Mouse (Mus musculus): ENCODE results near the gene Cadm2.
A peak's percentile ranks its signal among the peaks of the same experiment; 100 is the strongest.

Gene Cadm2

GRCm38 (mm10) chr16:66969520-66970144 is 651.1 kb downstream of the Cadm2 start:
- no peak for ATAC-seq (ENCODE audit: insufficient number of reproducible peaks, low FRiP score, low TSS enrichment)

- no peak for ATAC-seq (ENCODE audit: insufficient number of reproducible peaks, low FRiP score, low TSS enrichment)
Measured at GRCm38 (mm10) chr16:66968336-66968735, 652.4 kb downstream of the Cadm2 start.

DNA sequence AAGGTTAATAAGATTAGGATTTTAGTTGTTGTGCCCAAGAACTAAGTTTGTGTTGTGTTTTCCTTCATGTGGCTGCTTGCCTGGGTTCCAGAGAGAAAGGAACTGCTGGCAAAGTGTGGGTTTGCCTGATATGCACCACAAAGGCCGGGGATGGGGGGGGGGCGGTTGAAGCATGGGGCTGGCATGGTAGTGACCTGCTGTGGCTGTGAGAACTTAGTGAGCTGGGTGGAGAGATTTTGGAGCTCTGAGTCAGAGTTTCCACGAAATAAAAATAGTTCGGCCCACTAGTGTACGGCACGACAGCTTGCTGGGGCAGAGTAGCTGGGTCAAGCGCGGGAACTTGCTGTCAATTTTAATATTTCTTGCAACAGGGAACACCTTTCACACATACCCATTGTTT is 653.0 kb downstream of the Cadm2 start:
- 0 out of 2 replicates have a peak, but pooled peaks have one; percentile 31 for ATAC-seq (ENCODE audit: insufficient number of reproducible peaks, low FRiP score, low TSS enrichment)

GRCm38 (mm10) chr16:66959146-66959545 is 661.6 kb downstream of the Cadm2 start:
- ATAC-seq (ENCODE audit: insufficient number of reproducible peaks, low FRiP score, low TSS enrichment), result no peak

DNA sequence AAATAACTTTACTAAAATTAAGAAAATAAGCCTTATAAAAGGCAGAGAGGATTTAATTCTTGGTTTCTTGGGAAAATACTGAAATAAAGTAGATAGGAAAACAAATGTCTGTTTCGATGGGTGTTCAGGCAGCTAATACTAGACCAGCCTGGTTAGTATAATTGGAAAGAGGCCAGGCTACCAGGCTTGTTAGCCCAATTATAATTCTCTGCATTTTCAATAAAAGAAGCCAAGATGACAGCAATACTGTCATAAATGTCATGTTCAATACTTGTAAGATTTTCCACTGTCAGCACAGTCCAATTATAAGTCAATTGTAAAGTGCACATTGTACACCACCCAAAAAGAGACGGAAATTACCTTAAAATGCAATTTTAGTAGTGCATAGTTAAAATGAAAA is 664.8 kb downstream of the Cadm2 start:
- ATAC-seq (ENCODE audit: insufficient number of reproducible peaks, low FRiP score, low TSS enrichment), result no peak

- ATAC-seq (ENCODE audit: insufficient number of reproducible peaks, low FRiP score, low TSS enrichment), result no peak
Measured at GRCm38 (mm10) chr16:66936332-66936731, 684.4 kb downstream of the Cadm2 start.

GRCm38 (mm10) chr16:66925517-66925916 is 695.2 kb downstream of the Cadm2 start:
- ATAC-seq (ENCODE audit: insufficient number of reproducible peaks, low FRiP score, low TSS enrichment), result no peak

DNA sequence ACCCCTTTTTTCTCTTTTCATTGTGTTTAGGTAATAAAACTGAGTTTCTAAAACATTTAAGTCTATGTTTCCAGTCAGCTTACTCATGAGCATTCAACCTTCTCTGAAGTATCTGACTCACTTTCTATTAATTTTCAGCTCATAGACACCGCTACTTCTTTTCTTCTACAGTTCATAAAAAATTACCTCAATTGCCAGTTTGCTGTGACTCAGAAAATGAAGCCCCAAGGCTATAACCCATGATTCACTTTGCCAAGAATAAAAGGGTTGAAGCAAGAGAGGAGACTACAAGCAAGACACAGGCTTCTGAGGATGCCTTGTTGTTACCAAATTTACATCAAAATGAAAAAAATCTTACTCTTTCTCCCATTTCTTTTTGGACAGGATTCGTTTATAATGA is 698.0 kb downstream of the Cadm2 start:
- ATAC-seq (ENCODE audit: insufficient number of reproducible peaks, low FRiP score, low TSS enrichment), result no peak

GRCm38 (mm10) chr16:66921414-66921915 is 699.2 kb downstream of the Cadm2 start:
- ATAC-seq (ENCODE audit: insufficient number of reproducible peaks, low FRiP score, low TSS enrichment), result no peak

DNA sequence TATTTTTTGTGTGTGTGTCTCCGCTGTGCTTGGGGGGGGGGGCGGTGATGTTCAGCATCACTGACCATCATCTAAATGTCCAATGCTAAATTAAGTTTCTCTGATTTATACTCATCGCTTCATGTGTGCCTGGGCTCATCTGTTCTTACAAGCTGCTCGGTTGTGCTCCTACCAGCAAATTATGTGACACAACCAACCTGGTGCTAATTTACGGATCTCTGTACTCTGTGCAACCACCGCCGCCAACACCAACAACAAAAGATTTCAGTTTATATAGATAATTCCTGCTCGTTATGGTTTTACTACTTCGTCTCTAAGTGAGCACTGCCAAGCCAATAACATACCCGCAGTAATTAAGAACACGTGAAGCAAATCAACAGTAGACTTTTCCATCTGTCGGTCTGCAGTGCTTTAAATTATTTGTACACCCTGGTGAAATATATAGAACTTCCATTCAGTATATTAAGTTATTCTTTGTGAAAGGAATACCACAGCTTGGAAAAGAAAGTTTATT is 700.8 kb downstream of the Cadm2 start:
- ATAC-seq (ENCODE audit: insufficient number of reproducible peaks, low FRiP score, low TSS enrichment), result no peak

DNA sequence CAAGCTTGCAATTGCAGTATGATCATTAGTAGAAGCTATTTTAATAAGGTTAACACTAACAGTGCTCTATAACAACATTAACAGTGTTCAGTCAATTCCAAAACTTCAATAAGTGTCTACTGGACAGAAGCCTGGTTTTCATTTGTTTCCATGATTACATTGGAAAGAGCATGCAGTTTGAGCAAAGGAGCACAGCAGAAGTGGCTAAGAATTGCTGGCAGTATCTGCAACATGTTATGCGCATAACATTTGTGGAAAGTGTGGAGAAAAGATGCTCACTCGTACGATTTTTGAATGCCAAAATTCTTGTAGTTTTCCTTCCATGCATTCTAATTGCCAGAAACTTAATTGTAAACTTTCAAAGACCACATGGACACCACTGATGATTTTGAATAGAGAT is 718.9 kb downstream of the Cadm2 start:
- ATAC-seq (ENCODE audit: insufficient number of reproducible peaks, low FRiP score, low TSS enrichment), result no peak

DNA sequence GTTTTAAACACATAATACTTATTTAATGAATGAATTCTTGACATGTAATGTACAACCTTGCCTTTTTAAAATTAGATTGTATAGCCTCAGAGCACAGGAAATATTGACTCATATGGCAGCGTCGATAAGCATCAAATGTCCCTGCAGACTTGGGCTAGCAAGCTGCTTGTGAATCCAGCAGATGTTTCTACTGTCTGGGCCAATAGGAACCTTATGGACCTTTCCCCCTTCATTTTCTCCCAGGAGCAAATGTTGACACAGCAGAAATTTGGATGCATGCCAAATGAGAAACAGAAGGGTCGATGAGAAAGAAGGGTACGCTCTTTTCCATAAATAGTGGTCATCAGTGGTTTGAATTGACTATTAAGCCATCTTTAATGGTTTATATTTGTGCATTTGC is 720.0 kb downstream of the Cadm2 start:
- ATAC-seq (ENCODE audit: insufficient number of reproducible peaks, low FRiP score, low TSS enrichment), result no peak

DNA sequence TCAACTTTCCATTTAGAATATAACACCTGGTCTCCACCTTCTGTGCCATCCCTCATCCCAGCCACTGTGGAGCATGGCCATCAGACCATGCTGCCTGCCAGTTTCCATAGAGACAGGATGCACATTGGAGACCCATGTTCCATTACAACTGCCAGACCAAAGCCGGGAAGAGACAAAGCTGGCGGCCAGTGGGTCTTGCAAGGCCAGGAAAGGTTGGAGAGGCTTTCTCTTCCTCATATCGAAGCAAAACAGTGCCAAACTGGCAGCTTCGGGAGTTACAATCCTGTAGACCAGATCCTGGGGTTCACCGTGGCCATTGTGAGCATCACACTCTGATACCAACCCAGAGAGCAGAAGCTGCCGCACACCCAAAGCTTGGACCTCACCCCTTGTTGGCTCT is 728.3 kb downstream of the Cadm2 start:
- peak; percentile 92 for ATAC-seq (ENCODE audit: insufficient number of reproducible peaks, low FRiP score, low TSS enrichment)

- no peak for ATAC-seq (ENCODE audit: insufficient number of reproducible peaks, low FRiP score, low TSS enrichment)
Measured at GRCm38 (mm10) chr16:66891559-66892247, 729.0 kb downstream of the Cadm2 start.

DNA sequence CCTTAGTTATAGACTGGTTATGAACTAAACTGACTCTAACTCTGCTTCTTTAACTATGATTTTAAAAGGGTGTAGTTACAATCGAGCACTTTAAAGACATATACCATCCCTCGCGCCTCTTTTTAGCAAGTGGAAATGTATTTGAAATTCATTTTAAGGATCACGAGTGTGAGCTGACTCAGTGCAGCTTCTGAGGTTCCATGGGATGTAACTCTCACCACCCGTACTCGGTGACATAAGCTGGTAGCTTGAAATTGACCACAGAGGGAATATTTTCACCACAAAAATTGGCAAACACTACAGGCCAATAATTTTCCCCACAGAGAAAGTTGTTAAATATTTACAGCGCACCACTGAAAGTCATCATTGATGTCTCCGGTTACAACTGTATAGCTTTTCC is 730.8 kb downstream of the Cadm2 start:
- no peak for ATAC-seq (ENCODE audit: insufficient number of reproducible peaks, low FRiP score, low TSS enrichment)

GRCm38 (mm10) chr16:66882597-66882996 is 738.1 kb downstream of the Cadm2 start:
- no peak for ATAC-seq (ENCODE audit: insufficient number of reproducible peaks, low FRiP score, low TSS enrichment)

DNA sequence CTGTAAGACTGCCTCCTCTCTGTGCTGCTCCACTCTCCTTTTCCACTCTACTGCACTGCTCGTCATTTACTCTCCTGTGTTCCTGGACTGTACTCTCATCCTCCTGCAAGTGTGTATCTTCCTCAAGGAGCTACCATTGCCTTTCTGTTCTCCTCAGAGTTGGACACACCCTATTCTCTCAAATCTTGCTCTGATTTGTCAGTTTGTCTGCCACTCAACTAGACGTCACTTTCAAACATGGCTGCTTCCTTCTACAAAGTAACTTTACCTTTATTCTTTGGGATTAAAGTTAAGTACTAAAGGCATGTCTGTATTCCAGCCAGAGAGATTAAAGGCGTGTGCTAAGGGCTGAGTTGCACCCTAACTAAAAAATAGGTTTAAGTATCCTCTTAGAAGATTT is 749.5 kb downstream of the Cadm2 start:
- no peak for ATAC-seq (ENCODE audit: insufficient number of reproducible peaks, low FRiP score, low TSS enrichment)

DNA sequence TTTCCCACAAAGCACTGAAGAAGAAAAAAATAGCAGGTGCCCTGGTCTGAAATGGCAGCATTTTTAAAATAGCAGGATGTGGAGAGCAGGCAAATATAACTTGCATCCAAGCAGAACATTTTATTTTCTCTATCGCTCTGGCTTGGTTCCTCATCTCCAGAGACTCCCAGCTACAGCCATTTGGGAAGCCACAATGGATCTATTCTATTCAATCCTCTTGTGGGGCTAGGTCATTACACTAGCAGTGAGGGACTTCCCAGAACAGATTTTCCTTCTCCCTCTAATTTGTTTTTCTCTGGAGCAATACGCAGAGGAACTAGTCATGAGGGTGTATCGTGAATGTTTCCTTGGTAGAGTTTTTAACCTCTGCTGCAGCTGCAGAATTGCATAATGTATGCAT is 769.7 kb downstream of the Cadm2 start:
- no peak for ATAC-seq (ENCODE audit: insufficient number of reproducible peaks, low FRiP score, low TSS enrichment)

- ATAC-seq (ENCODE audit: insufficient number of reproducible peaks, low FRiP score, low TSS enrichment), result no peak
Measured at GRCm38 (mm10) chr16:66824866-66825265, 795.8 kb downstream of the Cadm2 start.

- ATAC-seq (ENCODE audit: insufficient number of reproducible peaks, low FRiP score, low TSS enrichment), result no peak
Measured at GRCm38 (mm10) chr16:66811495-66811894, 809.2 kb downstream of the Cadm2 start.

GRCm38 (mm10) chr16:66798204-66798603 is 822.5 kb downstream of the Cadm2 start:
- ATAC-seq (ENCODE audit: insufficient number of reproducible peaks, low FRiP score, low TSS enrichment), result peak; percentile 84

GRCm38 (mm10) chr16:66793067-66793466 is 827.6 kb downstream of the Cadm2 start:
- peak; percentile 87 for ATAC-seq (ENCODE audit: insufficient number of reproducible peaks, low FRiP score, low TSS enrichment)
